Mouse (Mus musculus): ENCODE measurements around the gene Rrn3. TPM values are rescaled to one million over a fixed set of nuclear protein-coding genes. Genes with fewer than 3 reads are reported as not detected.
A peak's percentile ranks its signal among the peaks of the same experiment; 100 is the strongest.

Gene Rrn3
- polyA plus RNA-seq, 1 experiment from 2014 or later = 96.2 TPM

DNA sequence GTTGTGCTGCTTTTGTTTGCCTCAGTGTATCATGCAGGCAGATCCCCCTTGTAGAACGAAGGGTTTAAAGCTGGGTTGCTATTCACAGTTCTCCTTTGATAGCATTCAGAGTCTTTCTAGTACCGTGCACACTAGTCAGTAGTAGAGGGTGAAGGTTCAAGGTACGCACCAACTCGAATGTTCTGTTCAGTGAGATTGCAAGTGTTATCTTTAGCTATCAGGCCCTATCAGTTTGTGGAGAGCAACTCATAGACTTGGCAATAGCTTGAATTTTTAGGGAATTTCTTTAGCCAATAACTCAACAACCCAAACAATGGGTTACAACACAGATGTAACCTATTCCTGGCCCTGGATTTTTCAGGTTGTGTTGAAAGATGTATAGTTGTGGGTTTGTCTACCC, 20.7 kb downstream of the Rrn3 start:
- H3K27me3 ChIP-seq (ENCODE audit: poor library complexity, severe bottlenecking) = no peaks in the 10 kb centered on the region
- H3K9me3 ChIP-seq = no peaks in the 10 kb centered on the region
- DNase-seq (ENCODE audit: extremely low spot score, low spot score) = no peak
- no peak overlapping the region for H3K4me3 ChIP-seq
- no peak overlapping the region for H3K27ac ChIP-seq
- no peaks in the 10 kb centered on the region for H3K4me1 ChIP-seq
- 94% methylated on average over 4 of the region's 4 CpGs for WGBS
- peaks cover 99% of the 10 kb centered on the region for H3K36me3 ChIP-seq (replicated peaks)

DNA sequence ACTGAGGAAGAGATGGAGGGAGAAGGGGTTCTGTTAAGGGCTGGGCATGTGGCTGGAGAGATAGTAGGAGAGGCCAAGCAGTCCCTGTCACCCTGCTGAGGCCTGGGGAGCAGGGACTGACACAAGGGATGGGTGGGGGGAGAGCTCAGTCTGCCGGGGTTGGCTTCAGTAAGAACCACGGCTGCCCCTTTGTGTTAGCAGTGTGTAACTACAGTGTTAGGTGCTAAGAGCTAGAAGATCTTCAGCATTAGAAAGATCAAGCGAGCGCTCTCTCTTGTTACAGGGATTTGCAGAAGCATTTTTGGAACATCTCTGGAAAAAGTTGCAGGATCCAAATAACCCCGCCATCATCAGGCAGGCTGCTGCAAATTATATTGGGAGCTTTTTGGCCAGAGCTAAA, 24.2 kb downstream of the Rrn3 start:
- Histone ChIP-seq H3K9me3 (no peaks in the 10 kb centered on the region), H3K36me3 (replicated peaks) (peaks cover 98% of the 10 kb centered on the region), H3K4me1 (no peaks in the 10 kb centered on the region), H3K27me3 (ENCODE audit: poor library complexity, severe bottlenecking) (no peaks in the 10 kb centered on the region), H3K27ac (no peak overlapping the region), H3K4me3 (no peak overlapping the region)
- no peak for DNase-seq (ENCODE audit: extremely low spot score, low spot score)
- WGBS = 93% methylated on average over 5 of the region's 5 CpGs

DNA sequence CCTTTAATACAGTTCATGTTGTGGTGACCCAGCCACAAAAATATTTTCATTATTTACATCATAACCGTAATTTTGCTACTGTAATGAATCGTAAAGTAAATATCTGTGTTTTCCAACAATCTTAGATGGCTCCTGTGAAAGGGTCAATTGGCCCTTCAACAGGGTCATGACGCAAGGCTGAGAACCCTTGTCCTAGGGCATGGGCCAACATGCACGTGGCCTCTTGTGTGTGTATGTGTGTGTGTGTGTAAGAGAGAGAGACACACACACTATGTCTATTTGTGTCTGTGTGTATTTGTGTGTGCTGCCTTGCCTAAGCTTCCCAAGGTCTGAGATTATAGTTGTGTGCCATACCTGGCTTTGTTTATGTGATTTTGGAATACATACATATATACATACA, 27.1 kb downstream of the Rrn3 start:
- H3K36me3 ChIP-seq (replicated peaks) = peaks cover 99% of the 10 kb centered on the region
- H3K9me3 ChIP-seq = no peaks in the 10 kb centered on the region
- DNase-seq (ENCODE audit: extremely low spot score, low spot score) = no peak
- H3K27ac ChIP-seq = no peak overlapping the region
- no peaks in the 10 kb centered on the region for H3K27me3 ChIP-seq (ENCODE audit: poor library complexity, severe bottlenecking)
- H3K4me1 ChIP-seq = no peaks in the 10 kb centered on the region
- WGBS = 96% methylated on average over 4 of the region's 4 CpGs
- H3K4me3 ChIP-seq = no peak overlapping the region

DNA sequence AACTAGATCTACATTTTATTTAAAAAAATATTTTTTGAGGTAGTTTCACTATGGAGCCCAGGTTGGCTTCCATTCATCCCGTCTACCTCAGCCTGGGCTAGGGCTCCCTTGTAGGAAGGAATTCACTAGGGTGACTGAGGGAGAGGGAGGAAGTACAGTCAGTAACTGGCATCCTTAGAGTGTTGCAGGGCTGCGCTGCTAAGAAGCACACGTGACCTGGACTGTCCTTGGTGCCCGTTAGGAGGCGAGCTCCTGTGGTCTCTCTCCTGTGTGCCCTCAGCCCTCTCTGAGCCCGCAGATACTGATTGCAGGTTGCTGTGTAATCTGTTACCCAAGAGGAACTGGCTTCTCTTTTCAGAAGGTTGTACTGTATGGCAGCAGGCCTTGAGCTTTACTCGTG, 27.9 kb downstream of the Rrn3 start:
- DNase-seq (ENCODE audit: extremely low spot score, low spot score) = no peak
- H3K9me3 ChIP-seq = no peaks in the 10 kb centered on the region

DNA sequence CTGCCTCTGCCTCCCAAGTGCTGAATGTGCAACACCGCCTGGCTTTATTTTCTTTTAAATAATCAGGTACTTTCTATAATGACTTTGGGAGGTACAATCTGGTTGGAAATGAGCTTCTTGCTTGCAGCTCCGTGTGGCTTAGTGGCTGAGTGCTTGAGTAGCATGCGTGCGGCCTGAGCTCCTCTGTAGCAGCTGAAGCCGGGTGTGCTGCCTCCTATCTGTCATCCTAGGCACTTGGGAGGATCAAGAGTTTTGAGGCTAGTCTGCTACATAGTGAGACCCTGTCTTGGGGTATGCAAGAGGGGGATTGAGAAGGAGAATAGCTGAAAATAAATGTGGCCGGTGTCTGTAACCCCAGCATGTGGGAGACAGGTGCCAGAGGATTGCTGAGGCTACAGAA, 31.6 kb downstream of the Rrn3 start:
- DNase-seq (ENCODE audit: extremely low spot score, low spot score) = no peak

More for the DNA sequence above, 27.9 kb downstream of the Rrn3 start:
- peaks cover 99% of the 10 kb centered on the region for H3K36me3 ChIP-seq (replicated peaks)
- WGBS = 90% methylated on average over 7 of the region's 7 CpGs
- H3K27me3 ChIP-seq (ENCODE audit: poor library complexity, severe bottlenecking) = no peaks in the 10 kb centered on the region
- H3K4me1 ChIP-seq = no peaks in the 10 kb centered on the region
- no peak overlapping the region for H3K27ac ChIP-seq
- no peak overlapping the region for H3K4me3 ChIP-seq

DNA sequence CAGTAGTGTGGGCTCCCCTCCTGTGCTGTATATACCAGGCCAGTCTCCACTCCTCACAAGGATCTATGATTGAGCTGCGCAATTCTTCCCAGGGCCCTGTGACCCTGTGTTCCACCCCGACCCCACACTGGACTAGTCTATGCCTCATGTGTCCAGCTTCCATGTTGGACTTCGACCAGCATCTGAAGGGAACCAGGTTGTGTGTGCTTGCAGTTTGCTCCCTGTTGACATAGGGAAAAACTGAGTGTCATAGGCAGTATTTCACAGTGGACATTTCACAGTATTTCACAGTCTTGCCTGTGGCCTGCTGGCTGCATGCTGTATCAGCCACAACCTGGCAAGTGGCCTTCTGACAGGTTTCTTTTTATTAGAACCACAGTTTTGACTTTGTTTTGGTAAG, 32.7 kb downstream of the Rrn3 start:
- peaks cover 7% of the 10 kb centered on the region for H3K4me1 ChIP-seq
- H3K27me3 ChIP-seq (ENCODE audit: poor library complexity, severe bottlenecking) = no peaks in the 10 kb centered on the region
- peaks cover 84% of the 10 kb centered on the region for H3K36me3 ChIP-seq (replicated peaks)
- H3K9me3 ChIP-seq = no peaks in the 10 kb centered on the region
- H3K4me3 ChIP-seq = no peak overlapping the region
- DNase-seq (ENCODE audit: extremely low spot score, low spot score) = no peak
- 97% methylated on average over 3 of the region's 3 CpGs for WGBS
- no peak overlapping the region for H3K27ac ChIP-seq

More for the DNA sequence above, 31.6 kb downstream of the Rrn3 start:
- Histone ChIP-seq H3K27ac (no peak overlapping the region), H3K4me3 (no peak overlapping the region), H3K4me1 (no peaks in the 10 kb centered on the region), H3K9me3 (no peaks in the 10 kb centered on the region), H3K36me3 (replicated peaks) (peaks cover 94% of the 10 kb centered on the region), H3K27me3 (ENCODE audit: poor library complexity, severe bottlenecking) (no peaks in the 10 kb centered on the region)
- 94% methylated on average over 6 of the region's 6 CpGs for WGBS

DNA sequence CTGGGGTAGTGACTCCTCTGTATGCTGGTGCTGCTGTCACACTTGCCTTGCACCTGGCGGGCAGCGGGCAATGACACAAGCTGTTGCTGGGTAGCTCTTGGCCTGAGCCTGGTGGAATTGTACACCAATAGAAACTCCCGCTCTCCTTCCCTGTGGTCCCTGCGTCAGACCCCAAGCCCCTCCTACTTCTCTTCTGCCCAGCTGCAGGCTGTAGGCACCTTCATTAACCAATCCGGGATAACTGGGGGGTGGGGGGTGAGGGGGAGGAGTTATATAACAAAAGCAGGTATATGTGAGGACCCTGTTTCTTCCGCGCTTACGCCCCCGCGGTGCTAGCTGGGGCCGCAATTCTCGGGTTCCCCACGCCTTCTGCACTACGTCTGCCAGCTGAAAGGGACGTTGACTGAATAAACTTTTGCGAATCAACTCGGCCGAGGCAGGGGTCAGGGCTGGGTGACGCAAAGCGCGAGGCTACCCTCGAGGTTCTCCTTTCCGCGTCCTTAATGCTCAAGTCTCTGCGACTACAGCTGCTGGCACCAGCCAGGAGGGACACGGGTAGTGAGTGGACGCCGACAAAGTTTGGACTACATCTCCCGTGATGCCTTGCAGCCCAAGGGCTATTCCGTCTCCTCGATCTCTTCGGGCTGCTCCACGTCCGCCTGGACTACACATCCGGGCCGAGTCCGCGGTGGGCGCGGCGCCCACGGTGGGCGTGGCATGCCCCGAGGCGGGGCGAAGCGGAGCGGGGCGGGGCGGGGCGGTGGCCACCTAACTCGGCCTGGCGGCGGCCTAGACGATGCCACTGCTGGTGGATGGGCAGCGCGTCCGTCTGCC, 38.3 kb downstream of the Rrn3 start, which contains the start of gene Ntan1:
TSS of gene Ntan1 (plus strand) at position 286 of the 834 bp plus-strand sequence.
- WGBS = under 1% methylated on average over 58 of the region's 58 CpGs
- Histone ChIP-seq H3K36me3 (replicated peaks) (peaks cover 35% of the 10 kb centered on the region), H3K4me3 (peak within 1 kb of the TSS; percentile 80), H3K4me1 (peaks cover 26% of the 10 kb centered on the region), H3K9me3 (no peaks in the 10 kb centered on the region), H3K27ac (peak within 1 kb of the TSS; percentile 93), H3K27me3 (ENCODE audit: poor library complexity, severe bottlenecking) (no peaks in the 10 kb centered on the region)
- peak; percentile 95 for DNase-seq (ENCODE audit: extremely low spot score, low spot score)

DNA sequence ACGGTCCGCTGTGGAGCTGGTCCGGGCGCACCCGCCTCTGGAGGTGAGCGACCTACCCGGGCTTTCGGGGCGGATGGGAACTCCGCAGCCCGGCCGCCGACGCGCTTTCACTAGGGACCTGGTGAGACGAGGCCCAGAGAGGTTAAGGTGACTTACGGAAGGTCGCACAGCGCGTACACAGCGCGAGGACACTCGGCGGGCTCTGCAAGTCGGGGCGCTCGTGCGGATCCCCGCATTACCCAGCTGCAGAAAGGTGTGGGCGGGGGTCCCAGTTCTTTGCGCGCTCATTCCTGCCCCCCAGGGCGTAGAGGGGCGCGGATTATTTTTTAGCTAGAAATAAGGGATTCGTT, 38.9 kb downstream of the Rrn3 start:
- H3K4me3 ChIP-seq = peak overlapping the region; percentile 80
- H3K27ac ChIP-seq = peak overlapping the region; percentile 93

DNA sequence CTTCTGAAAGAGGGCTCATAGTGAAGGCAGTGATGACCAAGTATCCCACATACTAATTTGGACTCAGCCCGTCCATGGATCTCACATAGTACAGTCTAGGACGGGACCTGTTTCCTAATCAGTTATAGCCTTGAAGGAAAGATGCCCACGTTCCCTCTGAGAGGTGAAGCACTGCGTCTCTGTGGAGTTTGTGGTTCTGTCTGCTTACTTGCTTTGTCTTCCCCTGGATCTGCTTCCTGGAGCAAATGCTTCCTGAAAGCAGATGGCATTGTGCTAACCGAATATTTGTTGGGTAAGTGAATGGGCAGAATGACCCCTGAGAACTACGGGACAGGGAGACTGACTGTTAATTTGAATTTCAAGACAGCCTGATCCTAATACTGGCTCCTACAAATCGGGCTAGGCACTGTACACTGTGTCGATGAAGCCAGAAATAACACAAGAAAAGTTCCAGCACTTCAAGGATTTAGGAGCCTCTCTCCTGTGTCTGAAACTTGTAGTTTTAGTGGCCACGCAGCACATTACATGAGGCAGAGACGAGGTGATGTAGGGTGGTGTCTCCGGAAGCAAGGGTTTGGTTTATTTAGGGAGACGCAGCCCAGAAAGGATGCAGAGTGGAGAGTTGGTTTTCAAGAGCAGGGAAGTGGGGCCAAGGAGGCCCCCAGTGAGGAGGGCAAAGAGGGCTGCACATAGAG, 39.4 kb downstream of the Rrn3 start:
- WGBS = 54% methylated on average over 12 of the region's 12 CpGs
- Histone ChIP-seq H3K9me3 (no peaks in the 10 kb centered on the region), H3K4me3 (peak overlapping the region; percentile 80), H3K36me3 (replicated peaks) (peaks cover 27% of the 10 kb centered on the region), H3K27ac (peak overlapping the region; percentile 93), H3K4me1 (peaks cover 26% of the 10 kb centered on the region), H3K27me3 (ENCODE audit: poor library complexity, severe bottlenecking) (no peaks in the 10 kb centered on the region)
- DNase-seq (ENCODE audit: extremely low spot score, low spot score) = peak; percentile 23

More for the DNA sequence above, 38.9 kb downstream of the Rrn3 start:
- Histone ChIP-seq H3K27me3 (ENCODE audit: poor library complexity, severe bottlenecking) (no peaks in the 10 kb centered on the region), H3K4me1 (peaks cover 26% of the 10 kb centered on the region), H3K36me3 (replicated peaks) (peaks cover 32% of the 10 kb centered on the region), H3K9me3 (no peaks in the 10 kb centered on the region)
- under 1% methylated on average over 36 of the region's 36 CpGs for WGBS
- DNase-seq (ENCODE audit: extremely low spot score, low spot score) = no peak

DNA sequence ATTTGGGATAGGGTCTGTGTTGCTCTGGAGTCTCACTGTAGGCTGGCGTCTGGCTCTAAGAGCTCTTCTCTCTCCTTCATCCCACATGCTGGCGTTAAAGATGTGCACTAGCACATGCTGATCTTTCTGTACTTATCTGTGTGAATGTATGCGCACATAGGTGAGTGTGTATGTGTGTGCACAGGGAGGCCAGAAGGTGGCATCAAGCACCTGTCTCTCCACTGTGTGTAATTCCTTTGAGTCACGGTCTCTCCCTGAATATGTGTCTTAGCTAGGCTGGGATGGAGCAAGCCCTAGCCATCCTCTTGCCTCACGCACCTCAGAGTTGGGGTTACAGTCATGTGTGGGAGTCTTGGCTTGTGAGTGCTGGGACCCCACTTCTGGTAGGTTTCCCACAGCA, 40.3 kb downstream of the Rrn3 start:
- H3K4me3 ChIP-seq = peak overlapping the region; percentile 80; the same call in 1 of the 2 replicates

DNA sequence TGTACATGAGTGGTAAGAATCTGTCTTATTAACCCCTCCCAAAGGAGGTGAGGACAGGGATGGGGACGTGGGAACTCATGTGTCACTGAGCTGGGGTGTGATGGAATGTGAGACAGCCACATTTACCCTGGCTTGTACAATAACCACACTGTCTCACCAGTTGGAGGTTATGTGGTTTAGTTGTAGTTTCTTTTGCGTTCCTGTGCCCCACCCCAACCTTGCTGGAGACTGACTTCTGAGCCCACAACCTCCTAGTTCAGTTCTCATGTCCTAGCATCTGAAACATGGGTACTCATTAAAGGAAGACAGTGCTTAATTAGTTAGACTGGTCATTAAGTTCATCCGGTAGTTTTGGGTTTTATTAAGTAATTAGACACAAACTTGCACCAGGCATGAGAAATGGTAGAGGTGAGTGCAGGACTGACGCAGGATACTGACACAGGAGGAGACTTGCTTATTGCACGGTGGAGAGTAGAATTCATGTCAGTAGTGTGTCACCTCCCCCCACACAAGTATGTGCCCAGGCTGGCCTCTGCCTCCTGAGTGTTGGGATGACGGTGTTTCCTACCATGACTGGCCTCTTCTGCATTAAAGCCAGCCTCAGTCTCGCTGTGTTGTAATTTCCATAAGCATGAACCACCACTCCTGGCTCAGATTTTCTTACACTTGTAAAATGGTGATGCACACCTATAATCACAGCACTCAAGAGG, 45.4 kb downstream of the Rrn3 start:
- no peak overlapping the region for H3K4me3 ChIP-seq
- no peak for DNase-seq (ENCODE audit: extremely low spot score, low spot score)
- H3K9me3 ChIP-seq = no peaks in the 10 kb centered on the region
- no peak overlapping the region for H3K27ac ChIP-seq
- WGBS = 89% methylated on average over 7 of the region's 7 CpGs
- peaks cover 48% of the 10 kb centered on the region for H3K36me3 ChIP-seq (replicated peaks)
- no peaks in the 10 kb centered on the region for H3K4me1 ChIP-seq
- H3K27me3 ChIP-seq (ENCODE audit: poor library complexity, severe bottlenecking) = no peaks in the 10 kb centered on the region

More for the DNA sequence above, 40.3 kb downstream of the Rrn3 start:
- Histone ChIP-seq H3K27ac (no peak overlapping the region), H3K36me3 (replicated peaks) (peaks cover 19% of the 10 kb centered on the region), H3K9me3 (no peaks in the 10 kb centered on the region), H3K4me1 (peaks cover 26% of the 10 kb centered on the region), H3K27me3 (ENCODE audit: poor library complexity, severe bottlenecking) (no peaks in the 10 kb centered on the region)
- DNase-seq (ENCODE audit: extremely low spot score, low spot score) = no peak
- WGBS = 93% methylated on average over 5 of the region's 5 CpGs

DNA sequence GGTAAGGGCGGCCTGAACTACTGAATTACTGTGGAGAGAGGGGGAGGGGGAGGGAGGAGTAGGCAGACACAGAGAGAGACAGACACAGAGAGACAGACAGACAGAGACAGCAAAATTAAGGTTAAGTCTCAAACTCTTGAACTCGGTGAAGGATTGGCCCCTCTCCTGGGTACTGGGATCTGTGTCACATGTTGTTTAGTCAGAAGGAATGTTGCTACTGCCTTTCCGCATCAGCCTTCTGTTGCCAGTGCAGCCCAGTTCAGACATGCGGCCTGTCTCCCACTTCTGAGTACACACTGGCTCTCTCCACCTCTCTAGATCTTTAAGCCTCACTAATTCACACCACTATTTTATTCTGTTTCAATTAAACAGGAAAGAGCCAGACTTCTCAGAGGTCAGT, 46.0 kb downstream of the Rrn3 start:
- Histone ChIP-seq H3K4me1 (no peaks in the 10 kb centered on the region), H3K9me3 (no peaks in the 10 kb centered on the region), H3K36me3 (replicated peaks) (peaks cover 52% of the 10 kb centered on the region), H3K4me3 (no peak overlapping the region), H3K27me3 (ENCODE audit: poor library complexity, severe bottlenecking) (no peaks in the 10 kb centered on the region), H3K27ac (no peak overlapping the region)
- WGBS = 90% methylated on average over 4 of the region's 4 CpGs
- no peak for DNase-seq (ENCODE audit: extremely low spot score, low spot score)
